Mouse (Mus musculus) right cerebral cortex, adult 18-20 months (tissue): ENCODE measurements at regions not wholly inside any gene's neighbourhood (a gene's known extent, or its start where the extent isn't known, plus 50 kb on each side); places are given as distances from the start of the nearest gene placed in this dataset.

Experiments
- DNase-seq: peaks from one replicate; pipeline ENCODE4 v3.0.0; 2022; ENCODE audit warnings: mixed read lengths

DNA sequence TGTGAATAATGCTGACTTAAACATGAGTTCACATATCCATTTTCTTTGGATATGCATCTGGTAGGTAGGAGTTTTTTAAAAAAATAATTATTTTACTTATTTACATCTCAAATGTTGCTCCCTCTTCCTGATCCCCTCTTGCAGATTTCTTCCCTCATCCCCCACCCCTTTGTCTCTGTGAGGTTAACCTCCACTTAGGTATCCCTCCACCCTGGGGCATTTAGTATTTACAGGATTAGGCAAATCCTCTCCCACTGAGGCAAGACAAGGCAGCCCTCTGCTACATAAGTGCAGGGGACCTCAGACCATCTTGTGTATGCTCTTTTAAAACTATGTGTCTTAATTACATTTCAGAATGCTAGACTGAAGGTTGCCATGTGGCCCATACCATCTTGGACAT is 155.2 kb upstream of the Shcbp1 start:
- DNase-seq, result no peak

DNA sequence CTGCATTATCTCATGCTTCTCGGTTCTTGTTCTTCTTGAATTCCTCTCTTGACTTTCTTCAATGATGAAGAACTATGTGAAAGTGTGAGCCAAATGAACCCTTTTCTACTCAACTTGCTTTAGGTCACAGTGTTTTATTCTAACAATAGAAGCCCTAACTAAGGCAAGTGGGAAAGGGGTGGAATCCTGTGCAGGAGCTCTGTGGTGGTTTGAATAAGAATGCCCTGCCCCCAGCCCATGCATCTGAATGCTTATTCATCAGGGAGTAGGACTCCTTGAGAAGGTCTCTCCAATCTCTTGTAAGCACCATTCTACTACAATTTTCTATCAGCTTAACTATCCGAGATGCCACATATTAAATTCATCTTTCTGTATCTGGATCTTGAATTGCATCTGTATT is 154.7 kb upstream of the Shcbp1 start:
- no peak for DNase-seq

DNA sequence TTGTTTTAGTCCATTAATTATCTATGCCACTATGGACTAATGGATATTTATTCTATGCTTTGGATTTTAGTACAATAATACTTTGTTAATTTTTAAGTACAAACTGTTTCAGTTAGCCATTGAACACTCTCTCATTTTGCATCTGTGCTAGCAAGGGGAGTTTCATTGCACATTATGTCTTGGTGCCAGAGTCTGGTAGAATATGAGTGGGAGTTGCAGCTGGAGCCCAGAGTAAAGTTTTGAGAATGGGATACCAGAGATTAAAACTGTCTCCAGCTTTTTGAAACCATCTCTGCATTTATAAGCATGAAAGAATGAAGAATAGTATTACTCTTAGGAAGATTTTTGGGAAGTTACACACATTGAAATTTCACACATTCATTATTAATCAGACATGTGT is 137.1 kb upstream of the Shcbp1 start:
- peak; percentile 9 for DNase-seq

DNA sequence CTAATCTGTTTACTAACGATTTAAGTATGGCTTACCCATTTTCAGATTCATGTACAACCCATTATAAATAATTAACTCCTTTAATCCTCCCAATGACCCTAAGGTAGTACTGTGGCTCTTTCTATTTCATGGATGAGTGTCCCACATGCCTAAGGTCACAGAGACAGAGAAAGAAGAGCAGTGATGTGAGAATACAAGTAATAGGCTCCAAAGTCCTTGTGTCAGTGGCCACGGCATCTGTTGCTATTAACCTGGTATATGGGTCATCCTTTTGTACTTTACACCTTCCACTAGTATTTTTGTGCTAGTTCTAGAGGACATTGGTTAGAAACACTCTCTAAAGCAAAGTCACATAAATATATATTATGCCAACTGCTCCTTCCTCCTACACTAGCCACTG is 115.7 kb upstream of the Shcbp1 start:
- no peak for DNase-seq

DNA sequence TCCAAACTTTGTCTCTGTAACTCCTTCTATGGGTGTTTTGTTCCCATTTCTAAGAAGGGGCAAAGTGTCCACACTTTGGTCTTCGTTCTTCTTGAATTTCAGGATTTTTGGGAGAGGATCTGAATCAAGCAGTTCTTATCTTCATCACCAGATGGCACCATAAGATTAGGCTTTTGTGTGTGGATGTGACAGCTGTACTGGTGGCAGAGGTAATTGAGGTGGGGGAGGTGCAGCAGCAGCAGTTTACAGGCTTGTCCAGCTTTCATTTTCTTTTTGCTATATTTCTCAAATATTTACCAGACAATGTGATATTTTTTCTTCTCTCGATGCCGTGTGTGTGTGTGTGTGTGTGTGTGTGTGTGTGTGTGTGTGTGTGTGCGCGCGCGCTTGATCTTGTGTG is 89.4 kb upstream of the Shcbp1 start:
- DNase-seq, result peak; percentile 32

DNA sequence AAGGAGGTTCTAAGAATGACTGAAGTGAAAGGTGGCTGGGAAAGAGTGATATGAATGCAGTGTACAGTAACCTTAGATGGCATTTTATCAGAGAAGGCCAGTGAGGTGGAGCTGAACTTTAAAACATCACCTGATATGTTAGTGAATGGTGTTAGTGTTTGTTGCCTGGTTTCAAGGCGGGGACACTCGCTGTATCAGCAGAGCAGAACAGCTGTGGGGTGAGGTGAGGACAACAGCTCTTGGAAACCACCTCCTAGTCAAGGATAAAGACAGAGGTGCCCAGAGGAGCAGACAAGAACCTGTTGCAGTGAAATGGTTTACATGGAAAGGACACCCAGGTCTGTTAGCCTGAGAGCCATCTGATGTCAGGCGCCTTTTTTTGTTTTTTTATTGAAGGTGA is 59.7 kb upstream of the Shcbp1 start:
- DNase-seq, result no peak

DNA sequence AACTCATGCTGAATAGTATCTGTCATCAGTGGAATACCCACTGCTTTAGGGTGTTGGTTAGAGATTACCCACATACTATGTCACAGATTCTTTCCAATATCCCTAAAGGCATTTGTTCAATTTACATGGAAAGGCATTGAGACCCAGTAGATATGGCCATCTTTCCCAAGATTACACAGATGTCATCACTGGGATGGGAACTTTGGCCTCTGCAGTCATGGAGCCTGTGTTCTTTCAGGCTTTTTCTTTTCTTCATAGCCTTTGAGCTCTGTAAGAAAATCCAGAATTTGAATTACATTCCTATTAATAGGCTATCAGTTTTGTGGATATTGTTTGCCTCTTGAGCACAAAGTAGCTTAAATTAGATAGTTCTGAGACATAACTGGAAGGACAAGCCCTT is 59.2 kb upstream of the Shcbp1 start:
- no peak for DNase-seq

DNA sequence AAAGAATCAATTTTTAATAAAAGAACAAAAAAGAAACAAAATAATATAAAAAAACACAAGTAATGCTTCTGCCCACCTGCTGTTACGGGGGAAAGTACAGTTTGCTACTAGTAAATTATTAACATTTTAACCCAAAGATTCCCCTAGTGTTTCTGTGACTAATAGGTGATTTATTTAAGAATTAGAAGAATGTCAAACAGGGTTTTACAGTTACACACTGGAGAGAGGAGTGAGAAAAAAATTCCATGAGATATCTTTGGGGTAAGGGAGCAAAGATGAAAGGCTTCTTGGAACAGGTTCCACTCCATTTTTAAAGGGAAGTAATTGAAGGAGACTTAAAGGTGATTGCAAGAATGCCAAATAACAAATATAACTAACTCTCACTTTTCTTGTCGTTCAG is 58.4 kb upstream of the Shcbp1 start:
- DNase-seq, result no peak

DNA sequence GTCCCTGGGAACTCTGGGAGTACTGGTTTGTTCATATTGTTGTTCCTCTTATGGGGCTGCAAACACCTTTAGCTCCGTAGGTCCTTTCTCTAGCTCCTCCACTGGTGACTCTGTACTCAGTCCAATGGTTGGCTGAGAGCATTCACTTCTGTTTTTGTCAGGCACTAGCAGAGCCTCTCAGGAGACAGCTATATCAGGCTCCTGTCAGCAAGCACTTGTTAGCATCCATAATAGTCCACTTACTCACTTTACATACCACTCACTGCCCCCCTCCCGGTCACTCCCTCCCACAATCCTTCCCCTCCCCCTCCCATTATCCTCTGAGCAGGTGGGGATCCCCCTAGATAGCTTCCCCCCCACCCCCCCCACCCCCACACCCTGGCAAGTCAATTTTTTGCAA is 57.3 kb upstream of the Shcbp1 start:
- no peak for DNase-seq
